Mouse (Mus musculus) Muller cell, postnatal 12 days (primary cell): Measurements from ENCODE around the gene Lsamp.
A peak's percentile ranks its signal among the peaks of the same experiment; 100 is the strongest.

Experiments
- DNase-seq: peaks from one replicate; pipeline ENCODE4 v3.0.0-alpha.2; 2015; ENCODE audit errors: inconsistent ontology term

Lsamp gene

GRCm38 (mm10) chr16:41535806-41536205 is 1551.6 kb downstream of the Lsamp start:
- DNase-seq: peak; percentile 13

- DNase-seq: peak; percentile 5
These were observed 1558.5 kb downstream of the Lsamp start for GRCm38 (mm10) chr16:41542641-41543040.

- no peak for DNase-seq
These were observed 1567.0 kb downstream of the Lsamp start for GRCm38 (mm10) chr16:41551164-41551563.

GRCm38 (mm10) chr16:41551851-41552262 is 1567.7 kb downstream of the Lsamp start:
- peak; percentile 68 for DNase-seq

GRCm38 (mm10) chr16:41557104-41557503 is 1572.9 kb downstream of the Lsamp start:
- peak; percentile 22 for DNase-seq

GRCm38 (mm10) chr16:41565233-41565632 is 1581.1 kb downstream of the Lsamp start:
- peak; percentile 8 for DNase-seq

GRCm38 (mm10) chr16:41588675-41589301 is 1604.6 kb downstream of the Lsamp start:
- no peak for DNase-seq

- DNase-seq: no peak
These were observed 1628.1 kb downstream of the Lsamp start for GRCm38 (mm10) chr16:41612229-41612628.

- DNase-seq: no peak
These were observed 1639.7 kb downstream of the Lsamp start for GRCm38 (mm10) chr16:41623871-41624270.

- DNase-seq: no peak
These were observed 1649.7 kb downstream of the Lsamp start for GRCm38 (mm10) chr16:41633898-41634297.

- no peak for DNase-seq
These were observed 1656.7 kb downstream of the Lsamp start for GRCm38 (mm10) chr16:41640876-41641275.

- no peak for DNase-seq
These were observed 1669.1 kb downstream of the Lsamp start for GRCm38 (mm10) chr16:41653261-41653660.

GRCm38 (mm10) chr16:41674316-41675038 is 1690.3 kb downstream of the Lsamp start:
- no peak for DNase-seq

GRCm38 (mm10) chr16:41675774-41676173 is 1691.6 kb downstream of the Lsamp start:
- no peak for DNase-seq

GRCm38 (mm10) chr16:41692435-41692834 is 1708.3 kb downstream of the Lsamp start:
- no peak for DNase-seq

- DNase-seq: no peak
These were observed 1717.7 kb downstream of the Lsamp start for GRCm38 (mm10) chr16:41701790-41702428.

GRCm38 (mm10) chr16:41728900-41729585 is 1744.9 kb downstream of the Lsamp start:
- DNase-seq: no peak

- DNase-seq: no peak
These were observed 1745.8 kb downstream of the Lsamp start for GRCm38 (mm10) chr16:41729911-41730310.

- DNase-seq: peak; percentile 36
These were observed 1760.9 kb downstream of the Lsamp start for GRCm38 (mm10) chr16:41745037-41745436.

GRCm38 (mm10) chr16:41746235-41746911 is 1762.2 kb downstream of the Lsamp start:
- no peak for DNase-seq

GRCm38 (mm10) chr16:41747874-41748273 is 1763.7 kb downstream of the Lsamp start:
- peak; percentile 59 for DNase-seq

- no peak for DNase-seq
These were observed 1764.6 kb downstream of the Lsamp start for GRCm38 (mm10) chr16:41748759-41749158.
